Mouse (Mus musculus) C2C12 (cell line): Measurements from ENCODE around the gene Brd2. TPM values are rescaled to one million over a fixed set of nuclear protein-coding genes. Genes with fewer than 3 reads are reported as not detected.

Experiments used
- H3K27me3 ChIP-seq: one replicate; pipeline ENCODE4 v1.6.1; 2011; ENCODE audit not compliant: control insufficient read depth, insufficient read depth, insufficient read length
- H3K36me3 ChIP-seq: one replicate; pipeline ENCODE4 v1.6.1; 2011; ENCODE audit not compliant: control insufficient read depth, insufficient read depth
- H3K4me3 ChIP-seq: one replicate; pipeline ENCODE4 v1.5.1; 2011; ENCODE audit warnings: mild to moderate bottlenecking, control low read depth; ENCODE audit not compliant: poor library complexity, insufficient read depth, severe bottlenecking
- H3K79me2 ChIP-seq: one replicate; pipeline ENCODE4 v1.6.1; 2011; ENCODE audit not compliant: control insufficient read depth, insufficient read depth
- H3K79me3 ChIP-seq: one replicate; pipeline ENCODE4 v1.6.1; 2011; ENCODE audit warnings: low read depth, control low read depth
- H3ac ChIP-seq: one replicate; pipeline ENCODE3; 2011; ENCODE audit warnings: low read depth; ENCODE audit not compliant: control insufficient read depth, insufficient read length
- CEBPB ChIP-seq: IDR thresholded peaks from one replicate; pipeline ENCODE4 v1.6.1; 2011; ENCODE audit warnings: low read depth, mild to moderate bottlenecking, control low read depth, moderate library complexity
- CTCF ChIP-seq: IDR thresholded peaks from one replicate; pipeline ENCODE4 v1.5.1; 2011; ENCODE audit not compliant: control insufficient read depth, insufficient read depth, insufficient read length
- FOSL1 ChIP-seq: IDR thresholded peaks from one replicate; pipeline ENCODE4 v1.8.0; 2011; ENCODE audit warnings: mild to moderate bottlenecking, low read length; ENCODE audit not compliant: poor library complexity, insufficient read depth, severe bottlenecking
- MAX ChIP-seq: IDR thresholded peaks from one replicate; pipeline ENCODE4 v1.6.1; 2011; ENCODE audit warnings: mild to moderate bottlenecking, control low read depth
- MYOD1 ChIP-seq: IDR thresholded peaks from one replicate; pipeline ENCODE4 v1.6.1; 2011; ENCODE audit warnings: low read depth; ENCODE audit not compliant: control insufficient read depth, insufficient read length
- MYOG ChIP-seq: IDR thresholded peaks from one replicate; pipeline ENCODE4 v1.6.1; 2011; ENCODE audit not compliant: control insufficient read depth, insufficient read length; ENCODE audit errors: extremely low read depth
- USF1 ChIP-seq: IDR thresholded peaks from one replicate; pipeline ENCODE4 v1.6.1; 2011; ENCODE audit warnings: low read depth, mild to moderate bottlenecking, control low read depth, moderate library complexity
- polyA plus RNA-seq: library from polyadenylated mRNA; unstranded; fragments of >200 nt; fragmentation: generic; extraction: Trizol; gene quantifications from one replicate; pipeline ENCODE4 v1.2.1, GENCODE M21; 2012; ENCODE audit warnings: missing spikeins

The Brd2 gene
- polyA plus RNA-seq, 1 experiment, result 127 TPM

DNA sequence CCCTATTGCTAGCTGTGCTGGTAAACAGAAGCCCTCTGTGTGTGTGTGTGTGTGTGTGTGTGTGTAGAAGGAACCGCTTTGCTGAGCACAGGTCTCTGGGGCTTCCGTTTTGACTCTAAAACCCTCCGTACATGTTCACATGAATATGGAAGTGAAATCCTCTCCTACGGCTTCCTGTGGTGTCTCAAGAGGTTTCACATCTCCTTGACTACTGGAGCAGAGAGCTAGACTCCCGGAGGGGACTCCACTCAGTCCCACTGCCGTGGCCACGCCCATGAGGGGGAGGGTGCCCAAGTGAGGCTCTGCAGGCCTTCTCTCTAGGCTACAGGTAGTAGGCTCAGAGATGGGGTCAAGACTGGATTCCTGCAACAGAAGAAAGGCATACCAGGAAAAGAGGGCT is 20.6 kb upstream of the Brd2 start, which contains the start of gene H2-DMb2:
TSS of gene H2-DMb2 (plus strand) at position 275 of the 400 bp plus-strand sequence.
- Histone ChIP-seq H3K79me2 (no peaks in the 10 kb centered on the region), H3K4me3 (no peak within 1 kb of the TSS), H3ac (no peak within 1 kb of the TSS), H3K79me3 (no peaks in the 10 kb centered on the region), H3K27me3 (peaks cover 50% of the 10 kb centered on the region), H3K36me3 (no peaks in the 10 kb centered on the region)
- TF ChIP-seq MAX (no peak), CEBPB (no peak), CTCF (no peak), MYOD1 (no peak), MYOG (no peak), USF1 (no peak), FOSL1 (no peak)

DNA sequence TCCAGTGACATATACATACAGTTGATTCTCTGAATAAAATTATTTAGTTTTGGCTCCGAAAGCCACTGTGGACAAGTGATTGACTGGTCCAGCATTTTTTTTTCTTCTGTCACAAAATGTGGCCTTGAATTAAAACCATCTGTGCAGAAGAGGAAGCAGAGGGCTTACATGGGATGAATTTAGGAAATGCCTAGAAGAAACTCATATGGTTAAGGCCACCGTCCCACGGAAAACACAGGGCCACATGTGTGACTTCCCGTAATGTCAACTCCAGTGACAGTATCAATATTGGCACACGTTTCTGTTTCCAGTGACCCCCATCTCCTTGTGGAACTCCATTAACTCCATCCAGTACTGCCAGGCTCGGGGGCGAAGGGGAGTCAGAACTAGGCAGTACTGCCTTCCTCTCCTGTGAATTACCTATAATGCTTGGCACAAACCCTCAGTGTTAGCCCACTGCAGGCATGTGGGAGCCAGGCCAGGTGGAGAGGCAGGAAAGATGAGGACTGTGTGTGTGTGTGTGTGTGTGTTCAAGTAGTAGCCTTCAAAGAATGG is 20.1 kb upstream of the Brd2 start:
- Histone ChIP-seq H3K36me3 (no peaks in the 10 kb centered on the region), H3K79me3 (no peaks in the 10 kb centered on the region), H3K27me3 (peaks cover 48% of the 10 kb centered on the region), H3ac (no peak overlapping the region), H3K4me3 (no peak overlapping the region), H3K79me2 (no peaks in the 10 kb centered on the region)
- TF ChIP-seq USF1, result no peak
- no peak for TF ChIP-seq CEBPB
- no peak for TF ChIP-seq MYOG
- no peak for TF ChIP-seq MYOD1
- TF ChIP-seq MAX, result no peak

DNA sequence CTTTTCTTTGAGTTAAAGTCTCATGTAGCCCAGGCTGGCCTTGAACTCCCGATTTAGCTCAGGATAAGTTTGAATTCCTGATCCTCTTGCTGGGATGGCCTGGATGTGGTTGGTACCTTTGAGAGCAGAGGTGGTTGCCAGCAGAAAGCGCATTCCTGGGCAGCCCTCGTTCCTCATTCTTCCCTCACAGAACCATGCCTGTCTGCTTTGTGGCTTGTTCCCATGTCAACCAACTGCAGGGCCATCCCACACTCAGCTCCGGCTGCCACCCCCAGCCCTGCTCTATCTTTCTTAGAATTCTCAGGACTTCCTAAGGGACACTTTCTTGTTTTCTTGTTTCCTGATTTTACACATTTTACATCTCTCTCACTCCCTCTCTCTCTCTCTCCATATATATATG is 19.0 kb upstream of the Brd2 start:
- Histone ChIP-seq H3K27me3 (peaks cover 44% of the 10 kb centered on the region), H3K36me3 (no peaks in the 10 kb centered on the region), H3ac (no peak overlapping the region), H3K79me3 (no peaks in the 10 kb centered on the region), H3K4me3 (no peak overlapping the region), H3K79me2 (no peaks in the 10 kb centered on the region)
- TF ChIP-seq USF1 (no peak), CTCF (no peak), MAX (no peak), MYOD1 (no peak), MYOG (no peak), FOSL1 (no peak), CEBPB (no peak)

DNA sequence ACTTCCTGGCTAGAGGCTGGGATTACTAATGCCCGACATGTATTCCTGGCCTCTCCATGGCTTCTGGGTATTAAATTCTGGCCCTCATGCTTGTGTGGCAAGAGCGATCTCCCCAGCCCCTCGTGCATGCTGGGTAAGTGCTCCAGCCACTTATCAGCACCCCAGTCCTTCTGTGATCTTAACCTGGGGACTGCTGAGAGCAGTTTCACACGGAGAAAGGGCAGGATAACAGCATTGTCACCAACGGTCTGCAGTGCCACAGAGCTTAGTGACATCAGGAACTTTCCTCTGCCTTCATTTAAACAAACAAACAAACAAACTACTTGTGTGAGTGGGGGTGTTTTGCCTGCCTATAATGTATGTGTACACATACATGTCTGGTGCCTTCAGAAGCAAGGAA is 17.8 kb upstream of the Brd2 start:
- Histone ChIP-seq H3K36me3 (no peaks in the 10 kb centered on the region), H3K79me3 (no peaks in the 10 kb centered on the region), H3K79me2 (no peaks in the 10 kb centered on the region), H3ac (no peak overlapping the region), H3K27me3 (peaks cover 41% of the 10 kb centered on the region), H3K4me3 (no peak overlapping the region)
- TF ChIP-seq MYOG (no peak), CEBPB (no peak), FOSL1 (no peak), MYOD1 (no peak), MAX (no peak), CTCF (no peak), USF1 (no peak)

DNA sequence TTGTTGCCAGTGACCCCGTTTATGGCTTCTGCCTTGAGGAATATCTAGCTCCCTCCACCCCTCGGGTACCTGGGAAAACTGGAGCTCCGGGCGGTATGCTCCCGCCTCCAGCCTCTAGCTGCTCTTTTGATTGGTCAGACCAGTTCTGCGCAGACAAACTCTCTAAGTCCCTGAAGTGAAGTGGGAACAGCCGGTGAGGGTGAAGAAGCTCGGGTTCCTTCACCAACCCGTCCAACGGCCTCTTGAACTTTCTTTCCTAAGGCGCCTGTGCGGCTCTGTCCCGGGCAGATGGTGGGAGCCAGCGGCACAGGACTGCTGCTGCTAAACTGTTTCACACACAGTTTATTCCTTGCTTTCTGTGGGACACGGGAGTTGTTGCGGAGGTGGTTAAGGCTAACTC is 17.0 kb upstream of the Brd2 start:
- H3K4me3 ChIP-seq, result no peak overlapping the region
- H3K27me3 ChIP-seq, result peaks cover 38% of the 10 kb centered on the region
- no peak for TF ChIP-seq MYOD1
- no peak for TF ChIP-seq USF1
- TF ChIP-seq CTCF, result no peak
- TF ChIP-seq MYOG, result no peak
- TF ChIP-seq CEBPB, result no peak
- TF ChIP-seq FOSL1, result no peak
- no peak for TF ChIP-seq MAX
- no peaks in the 10 kb centered on the region for H3K79me3 ChIP-seq
- no peaks in the 10 kb centered on the region for H3K36me3 ChIP-seq
- H3ac ChIP-seq, result no peak overlapping the region
- H3K79me2 ChIP-seq, result no peaks in the 10 kb centered on the region

DNA sequence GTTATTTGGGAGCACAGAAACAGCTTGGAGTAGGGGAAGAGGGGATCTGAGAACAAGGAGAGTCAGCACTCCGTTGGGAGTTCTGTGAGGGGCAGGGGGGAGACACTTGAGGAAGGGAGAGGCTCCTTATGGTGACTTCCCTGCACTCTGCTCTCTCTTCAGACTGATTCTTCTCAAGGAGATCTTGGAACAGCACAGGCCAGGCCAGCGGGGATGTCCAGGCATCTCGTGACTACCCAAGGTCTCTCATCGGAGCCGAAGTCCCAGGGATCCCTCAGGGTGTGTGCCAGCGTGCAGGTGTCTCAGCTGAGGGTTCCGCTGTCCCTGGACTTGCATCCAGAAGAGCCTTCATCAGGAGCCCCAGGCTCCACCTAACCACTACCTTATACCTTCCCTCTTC is 16.2 kb upstream of the Brd2 start:
- TF ChIP-seq FOSL1 (no peak), MAX (no peak), MYOG (no peak), MYOD1 (no peak), CTCF (no peak), USF1 (no peak), CEBPB (no peak)
- Histone ChIP-seq H3K36me3 (no peaks in the 10 kb centered on the region), H3K4me3 (no peak overlapping the region), H3K79me2 (no peaks in the 10 kb centered on the region), H3K27me3 (peaks cover 33% of the 10 kb centered on the region), H3K79me3 (no peaks in the 10 kb centered on the region), H3ac (no peak overlapping the region)
